Mouse (Mus musculus) stomach, postnatal 0 days (tissue): Measurements from ENCODE around the gene Hsh2d. TPM values are rescaled to one million over a fixed set of nuclear protein-coding genes. Genes with fewer than 3 reads are reported as not detected.

Experiments
- ATAC-seq: fragments of 200-750 bp; cut with Nextera tagmentation; 2 replicates; pipeline ENCODE4 v1.8.0; 2017; ENCODE audit not compliant: low FRiP score, low TSS enrichment
- DNase-seq: peaks from one replicate; pipeline ENCODE4 v3.0.0-alpha.2; 2016; ENCODE audit warnings: low spot score
- H3K27ac ChIP-seq: fragments of 300-500 bp; sonication (generic); replicated peaks from 2 replicates; pipeline ENCODE4 v1.5.1; 2014; ENCODE audit warnings: mild to moderate bottlenecking, control low read depth
- H3K27me3 ChIP-seq: fragments of 300-500 bp; sonication (generic); 2 replicates; pipeline ENCODE4 v1.6.1; 2014; ENCODE audit warnings: low read length; ENCODE audit not compliant: control insufficient read depth, insufficient read depth
- H3K36me3 ChIP-seq: fragments of 300-500 bp; sonication (generic); 2 replicates; pipeline ENCODE4 v1.6.1; 2014; ENCODE audit warnings: low read length, mixed read lengths; ENCODE audit not compliant: control insufficient read depth, insufficient read depth
- H3K4me1 ChIP-seq: fragments of 300-500 bp; sonication (generic); replicated peaks from 2 replicates; pipeline ENCODE4 v1.6.1; 2014; ENCODE audit warnings: antibody characterized with exemption; ENCODE audit not compliant: control insufficient read depth, insufficient read depth
- H3K4me2 ChIP-seq: fragments of 300-500 bp; sonication (generic); replicated peaks from 2 replicates; pipeline ENCODE4 v1.6.1; 2014; ENCODE audit warnings: low read depth, mild to moderate bottlenecking, control low read depth, moderate library complexity
- H3K4me3 ChIP-seq: fragments of 300-500 bp; sonication (generic); 2 replicates; pipeline ENCODE4 v1.5.1; 2014; ENCODE audit warnings: low read depth, low read length, control low read depth
- H3K9ac ChIP-seq: fragments of 300-500 bp; sonication (generic); 2 replicates; pipeline ENCODE4 v1.6.1; 2014; ENCODE audit warnings: mild to moderate bottlenecking, low read length, control low read depth, mixed read lengths
- H3K9me3 ChIP-seq: fragments of 300-500 bp; sonication (generic); 2 replicates; pipeline ENCODE4 v1.6.1; 2016; ENCODE audit warnings: low read length; ENCODE audit not compliant: control insufficient read depth
- CTCF ChIP-seq: IDR thresholded peaks from 2 replicates; pipeline ENCODE4 v1.5.1; 2016; ENCODE audit warnings: antibody characterized with exemption, low read depth, mild to moderate bottlenecking, moderate library complexity
- EP300 ChIP-seq: optimal IDR thresholded peaks from 2 replicates; pipeline ENCODE3; 2016; ENCODE audit warnings: antibody characterized with exemption
- WGBS: fragments of 180-500 bp; shearing (Covaris S2); extraction: QIAGEN DNeasy Blood & Tissue Kit; methylation state at CpG from one replicate; pipeline ENCODE4 v1.1.7; 2014; 5-methylcytosine and 5-hydroxymethylcytosine counted together
- polyA plus RNA-seq: library from polyadenylated mRNA; unstranded; fragments of >200 nt; fragmentation: Nextera tagmentation; extraction: Ambion mirVana; gene quantifications from 2 replicates; pipeline ENCODE4 v1.2.1, GENCODE M21; 2015

Hsh2d gene
- polyA plus RNA-seq, 1 experiment from 2014 or later: 3.9 TPM

DNA sequence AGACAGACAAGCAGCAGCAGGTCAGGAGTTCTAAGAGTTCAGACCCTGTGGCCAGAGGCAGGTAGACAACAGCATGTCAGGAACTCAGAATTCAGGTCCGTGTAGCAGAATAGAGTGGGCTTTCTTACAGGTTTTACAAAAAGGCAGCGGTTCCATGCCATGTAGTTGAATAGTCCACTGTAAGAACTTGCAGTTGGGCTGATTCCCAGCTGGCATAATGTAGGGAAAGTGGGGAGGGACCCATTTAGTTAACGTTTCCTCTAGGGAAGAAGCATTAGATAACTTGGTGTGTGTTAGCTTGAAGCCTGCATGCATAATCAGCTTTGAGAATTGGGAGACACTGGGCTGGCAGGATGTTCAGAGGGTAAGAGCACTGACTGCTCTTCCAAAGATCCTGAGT lies 30.7 kb upstream of the Hsh2d start:
- DNase-seq (no peak), ATAC-seq (no peak)
- no peak overlapping the region for H3K9ac ChIP-seq
- H3K4me1 ChIP-seq: peaks cover 7% of the 10 kb centered on the region
- H3K27ac ChIP-seq: no peak overlapping the region
- H3K9me3 ChIP-seq: no peaks in the 10 kb centered on the region
- TF ChIP-seq CTCF: no peak
- TF ChIP-seq EP300: no peak
- no peak overlapping the region for H3K4me3 ChIP-seq
- H3K36me3 ChIP-seq: no peaks in the 10 kb centered on the region; the same call in 1 of the 2 replicates
- 70% methylated on average over 3 of the region's 3 CpGs for WGBS
- H3K27me3 ChIP-seq: no peaks in the 10 kb centered on the region
- no peak overlapping the region for H3K4me2 ChIP-seq

DNA sequence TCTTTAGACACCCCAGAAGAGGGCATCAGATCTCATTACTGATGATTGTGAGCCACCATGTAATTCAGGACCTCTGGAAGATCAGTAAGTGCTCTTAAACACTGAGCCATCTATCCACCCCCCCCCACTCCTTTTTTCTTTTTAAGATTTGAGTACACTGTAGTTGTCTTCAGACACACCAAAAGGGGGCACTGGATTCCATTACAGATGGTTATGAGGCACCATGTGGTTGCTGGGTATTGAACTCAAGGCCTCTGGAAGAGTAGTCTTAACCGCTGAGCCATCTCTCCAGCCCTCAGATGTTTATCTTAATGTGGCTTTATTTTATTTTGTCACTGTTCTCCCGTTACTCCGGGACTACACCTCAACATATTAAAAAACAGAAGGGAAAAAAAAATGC lies 29.4 kb upstream of the Hsh2d start:
- no peaks in the 10 kb centered on the region for H3K27me3 ChIP-seq
- H3K27ac ChIP-seq: no peak overlapping the region
- H3K4me1 ChIP-seq: peaks cover 7% of the 10 kb centered on the region
- 70% methylated on average over 3 of the region's 3 CpGs for WGBS
- no peaks in the 10 kb centered on the region for H3K9me3 ChIP-seq
- TF ChIP-seq CTCF (peak; percentile 27; the same call in 1 of the 2 replicates), EP300 (no peak)
- no peaks in the 10 kb centered on the region for H3K36me3 ChIP-seq
- no peak overlapping the region for H3K9ac ChIP-seq
- peak overlapping the region; percentile 40; the same call in 1 of the 2 replicates for H3K4me3 ChIP-seq
- H3K4me2 ChIP-seq: peak overlapping the region; percentile 55; the same call in 1 of the 2 replicates
- DNase-seq (no peak), ATAC-seq (no peak)

DNA sequence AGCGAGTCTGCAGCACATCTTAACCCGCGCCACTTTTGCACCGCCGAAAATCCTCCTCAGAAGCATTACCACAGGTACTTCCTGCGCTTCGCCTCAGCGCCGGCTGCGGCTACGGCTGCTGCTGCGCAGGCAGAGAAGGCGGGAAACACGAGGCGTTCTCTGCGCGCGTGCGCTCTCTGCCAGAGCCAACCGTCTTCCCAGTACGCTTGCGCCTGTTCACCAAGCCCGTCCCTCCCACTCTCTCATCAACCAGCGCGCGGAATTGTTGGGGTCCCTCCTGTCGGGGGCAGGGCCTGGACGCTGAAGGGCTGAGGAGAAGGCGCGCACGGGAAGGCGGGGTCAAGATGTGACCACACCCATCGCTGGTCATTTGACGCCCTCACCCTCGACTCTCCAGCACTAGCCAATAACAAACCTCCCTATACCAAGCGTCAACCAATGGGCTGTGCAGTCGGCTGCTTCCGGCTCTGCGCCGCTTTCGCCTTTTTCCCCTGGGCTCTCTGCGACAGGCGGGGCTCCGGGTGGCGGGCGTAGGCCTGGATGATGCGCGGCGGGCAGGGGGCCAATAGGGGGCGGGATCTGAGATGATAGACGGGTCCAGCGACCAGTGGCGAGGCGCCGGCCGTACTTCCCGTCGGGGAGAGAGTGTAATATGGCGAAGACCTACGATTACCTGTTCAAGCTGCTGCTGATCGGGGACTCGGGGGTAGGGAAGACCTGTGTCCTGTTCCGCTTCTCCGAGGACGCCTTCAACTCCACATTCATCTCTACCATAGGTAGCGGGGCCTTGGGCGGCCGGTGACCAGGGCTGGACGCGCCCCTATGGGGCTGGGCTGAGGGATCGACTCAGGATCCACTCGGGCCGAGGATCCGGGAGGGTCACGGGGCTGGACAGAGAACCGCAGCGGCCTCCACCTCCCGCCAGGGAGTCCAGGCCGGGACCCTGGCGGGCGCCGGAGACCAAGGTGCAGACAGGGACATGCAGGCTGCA lies 28.4 kb upstream of the Hsh2d start, which contains the start of gene Rab8a:
TSS of gene Rab8a (plus strand) at position 494 of the 991 bp plus-strand sequence.
- TF ChIP-seq EP300 (no peak), CTCF (no peak)
- DNase-seq (peak; percentile 100), ATAC-seq (peak; percentile 99)
- Histone ChIP-seq H3K27me3 (no peaks in the 10 kb centered on the region), H3K27ac (peak within 1 kb of the TSS; percentile 91), H3K4me1 (peaks cover 7% of the 10 kb centered on the region), H3K4me3 (peak within 1 kb of the TSS; percentile 95), H3K9me3 (no peaks in the 10 kb centered on the region), H3K9ac (peak within 1 kb of the TSS; percentile 87), H3K36me3 (no peaks in the 10 kb centered on the region), H3K4me2 (peak within 1 kb of the TSS; percentile 87)
- WGBS: under 1% methylated on average over 82 of the region's 82 CpGs

DNA sequence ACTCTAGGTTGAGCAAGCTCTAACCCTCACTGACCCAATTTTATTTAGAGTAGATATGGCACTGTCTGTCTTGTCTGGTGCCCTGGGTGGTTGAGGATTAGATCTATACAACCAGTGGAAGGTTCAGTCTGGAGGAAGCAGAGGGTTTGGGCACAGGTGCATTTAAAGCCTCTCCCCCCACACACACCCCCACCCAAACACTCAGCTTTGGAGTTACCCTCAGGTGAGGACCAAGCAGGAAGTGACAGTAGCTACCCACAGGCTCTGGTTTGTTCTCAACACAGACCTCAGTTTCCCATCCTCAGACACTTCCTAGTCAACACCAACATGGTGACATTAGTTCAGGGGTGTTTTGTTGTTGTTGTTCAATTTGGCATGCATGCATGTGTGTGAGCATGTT lies 26.6 kb upstream of the Hsh2d start:
- H3K4me2 ChIP-seq: peak overlapping the region; percentile 87; the same call in 1 of the 2 replicates

DNA sequence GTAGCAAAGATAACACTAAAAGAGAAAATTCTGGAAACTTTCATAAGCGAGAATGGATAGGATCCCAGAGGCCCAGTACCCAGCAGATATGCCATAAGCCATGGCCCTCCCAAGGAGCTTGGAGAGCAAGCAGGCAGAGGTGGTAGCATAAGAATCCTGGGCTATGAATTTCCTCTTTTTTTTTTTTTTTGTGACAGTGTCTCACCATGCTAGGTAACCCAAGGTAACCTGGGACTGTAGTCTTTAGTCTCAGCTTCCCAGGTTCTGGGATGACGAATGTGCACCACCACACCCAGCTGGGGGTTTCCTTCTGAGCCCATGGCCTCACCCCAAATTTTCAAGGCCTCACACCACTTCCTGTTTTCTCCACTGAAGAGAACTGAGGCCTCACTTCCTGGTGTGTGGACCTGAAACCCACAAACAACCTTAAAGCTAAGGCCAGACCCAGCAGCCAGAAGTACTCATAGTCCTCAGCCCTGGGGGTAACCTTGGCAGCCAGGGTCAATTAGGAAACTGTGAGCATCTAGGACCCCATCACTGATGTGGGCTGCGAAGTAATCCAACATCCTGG lies 20.3 kb upstream of the Hsh2d start:
- no peak overlapping the region for H3K27ac ChIP-seq
- 75% methylated on average over 3 of the region's 3 CpGs for WGBS

More for the DNA sequence above, 26.6 kb upstream of the Hsh2d start:
- H3K27me3 ChIP-seq: no peaks in the 10 kb centered on the region
- H3K36me3 ChIP-seq: no peaks in the 10 kb centered on the region
- TF ChIP-seq EP300 (no peak), CTCF (no peak)
- H3K27ac ChIP-seq: no peak overlapping the region
- no peak for ATAC-seq
- peaks cover 7% of the 10 kb centered on the region for H3K4me1 ChIP-seq
- H3K4me3 ChIP-seq: no peak overlapping the region
- H3K9me3 ChIP-seq: no peaks in the 10 kb centered on the region
- no peak for DNase-seq
- no peak overlapping the region for H3K9ac ChIP-seq

More for the DNA sequence above, 20.3 kb upstream of the Hsh2d start:
- Histone ChIP-seq H3K9me3 (no peaks in the 10 kb centered on the region), H3K4me2 (no peak overlapping the region), H3K27me3 (no peaks in the 10 kb centered on the region), H3K4me3 (no peak overlapping the region), H3K4me1 (no peaks in the 10 kb centered on the region), H3K36me3 (peaks cover 41% of the 10 kb centered on the region), H3K9ac (no peak overlapping the region)
- DNase-seq (no peak), ATAC-seq (no peak)
- TF ChIP-seq EP300: no peak
